Mouse (Mus musculus) lung, adult 2 months (tissue): ENCODE measurements at regions not wholly inside any gene's neighbourhood (a gene's known extent, or its start where the extent isn't known, plus 50 kb on each side); places are given as distances from the start of the nearest gene placed in this dataset.

Experiments used
- CTCF ChIP-seq: fragments of 200-500 bp; IDR thresholded peaks from 2 replicates; pipeline ENCODE4 v1.5.1; 2011; ENCODE audit warnings: mild to moderate bottlenecking, low read length, control low read depth; ENCODE audit not compliant: insufficient read depth
- POLR2A ChIP-seq: fragments of 200-500 bp; IDR thresholded peaks from 2 replicates; pipeline ENCODE4 v1.6.1; 2011; ENCODE audit warnings: low read depth, mild to moderate bottlenecking, control low read depth, low read length, borderline replicate concordance; ENCODE audit errors: extremely low read depth

DNA sequence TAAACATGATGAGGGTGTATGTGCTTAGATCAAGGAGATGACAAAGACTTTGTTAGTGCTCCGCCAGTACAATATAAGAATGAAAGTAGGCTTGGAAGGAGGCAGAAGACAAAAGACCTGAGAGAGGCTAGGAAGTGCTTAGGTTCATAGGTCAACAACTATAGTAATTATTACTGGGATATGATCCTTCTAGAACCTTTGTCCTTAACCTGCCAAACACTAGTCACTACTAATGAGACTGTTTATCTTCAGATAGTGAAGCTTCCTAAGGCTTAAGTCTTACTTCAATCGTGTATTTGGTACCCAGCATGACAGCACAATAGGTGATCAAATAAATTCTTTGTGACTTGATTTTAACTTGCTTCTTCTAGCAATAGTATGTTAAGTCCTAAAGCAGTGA is 1344.5 kb downstream of the Gsdmc2 start:
- TF ChIP-seq CTCF (no peak), POLR2A (no peak)
